In the genomic region with DNA sequence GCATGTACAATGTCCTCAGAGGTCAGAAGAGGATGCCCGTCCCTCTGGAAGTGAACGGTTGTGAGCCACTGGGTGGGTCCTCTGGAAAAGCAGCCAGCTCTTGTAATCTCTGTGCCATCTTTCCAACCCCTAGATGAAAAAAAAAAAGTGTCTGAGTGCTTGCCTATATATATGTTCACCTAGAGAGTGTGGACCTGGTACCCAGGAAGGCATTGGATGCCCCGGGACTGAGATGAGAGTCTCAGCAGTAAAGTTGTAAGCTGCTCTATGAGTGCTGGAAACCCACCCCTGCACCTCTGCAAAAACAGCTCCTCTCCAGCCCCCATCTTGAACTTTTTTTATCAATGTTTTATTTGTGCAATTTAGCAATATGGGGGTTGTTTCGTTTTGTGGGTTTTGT, we compare ENCODE assay signal across 15 mouse cellular contexts. TPM values are rescaled to one million over a fixed set of nuclear protein-coding genes. Genes with fewer than 3 reads are reported as not detected.
DNase-seq lines count a peak whose midpoint lies in the region; ATAC-seq and TF ChIP-seq lines count a peak whose summit lies in the region.
"Had no signal": no experiment of that assay in that cellular context is flagged by ENCODE, and none has a peak within 500 bp of the region (broad histone marks: within the 10 kb centered on the region; RNA-seq: fewer than 3 reads in every experiment).

No protein-coding gene starts in this region.

- no peaks in the 10 kb centered on the region for H3K27me3 ChIP-seq in midbrain, embryonic 11.5 days (ENCODE audit: control insufficient read depth, insufficient read depth, low read length)
- H3K27me3 ChIP-seq in midbrain, embryonic 14.5 days (ENCODE audit: control insufficient read depth, insufficient read depth, low read length) = no peaks in the 10 kb centered on the region
- H3K27me3 ChIP-seq in myocyte (ENCODE audit: control insufficient read depth, insufficient read depth, insufficient read length) = no peaks in the 10 kb centered on the region
- H3K27me3 ChIP-seq: embryonic facial prominence, embryonic 15.5 days; hindbrain, embryonic 15.5 days; midbrain, embryonic 13.5 days; neural tube, embryonic 12.5 days; Patski had no signal

- H3K27ac ChIP-seq in midbrain, embryonic 11.5 days (ENCODE audit: low read depth, low read length) = no peak overlapping the region
- H3K27ac ChIP-seq in midbrain, embryonic 14.5 days (replicated peaks; ENCODE audit: low read depth, low read length) = no peak overlapping the region
- H3K27ac ChIP-seq: neural tube, embryonic 12.5 days had no signal

- no peak overlapping the region for H3K9ac ChIP-seq in midbrain, embryonic 11.5 days (ENCODE audit: low read length)
- no peak overlapping the region for H3K9ac ChIP-seq in midbrain, embryonic 14.5 days (replicated peaks; ENCODE audit: low read length)
- H3K9ac ChIP-seq: embryonic facial prominence, embryonic 15.5 days; hindbrain, embryonic 15.5 days; neural tube, embryonic 12.5 days had no signal

- peak; percentile 54 for DNase-seq in cerebellum, adult 9-11 months
- no peak for DNase-seq in cerebellum, postnatal 10 days
- DNase-seq in kidney, adult 9 months = peak; percentile 14
- DNase-seq in kidney, postnatal 10 days = no peak
- peak; percentile 56 for DNase-seq in midbrain, embryonic 11.5 days (ENCODE audit: low spot score, missing footprints)
- no peak for DNase-seq in midbrain, embryonic 14.5 days
- DNase-seq in urinary bladder, postnatal 10 days (ENCODE audit: low spot score) = no peak

- ATAC-seq in midbrain, embryonic 11.5 days (ENCODE audit: low FRiP score) = no peak
- no peak for ATAC-seq in midbrain, embryonic 14.5 days (ENCODE audit: low FRiP score, low TSS enrichment)

- H3K36me3 ChIP-seq in midbrain, embryonic 11.5 days (ENCODE audit: control insufficient read depth, insufficient read depth, low read length) = no peaks in the 10 kb centered on the region
- no peaks in the 10 kb centered on the region for H3K36me3 ChIP-seq in midbrain, embryonic 14.5 days (ENCODE audit: control insufficient read depth, insufficient read depth, low read length)
- peaks cover 5% of the 10 kb centered on the region for H3K36me3 ChIP-seq in myocyte (ENCODE audit: control insufficient read depth, insufficient read depth)
- H3K36me3 ChIP-seq: embryonic facial prominence, embryonic 15.5 days; hindbrain, embryonic 15.5 days; midbrain, embryonic 13.5 days; neural tube, embryonic 12.5 days had no signal

- no peak overlapping the region for H3K4me3 ChIP-seq in midbrain, embryonic 11.5 days (ENCODE audit: low read depth, low read length)
- H3K4me3 ChIP-seq in midbrain, embryonic 14.5 days (replicated peaks; ENCODE audit: low read depth, low read length) = no peak overlapping the region
- H3K4me3 ChIP-seq in myocyte = no peak overlapping the region

- H3K4me2 ChIP-seq in midbrain, embryonic 11.5 days = no peak overlapping the region
- H3K4me2 ChIP-seq in midbrain, embryonic 14.5 days (ENCODE audit: low read length) = no peak overlapping the region
- H3K4me2 ChIP-seq in myocyte (ENCODE audit: low read depth) = peak overlapping the region; percentile 71

- no peaks in the 10 kb centered on the region for H3K9me3 ChIP-seq in midbrain, embryonic 11.5 days (ENCODE audit: control insufficient read depth, low read length)
- no peaks in the 10 kb centered on the region for H3K9me3 ChIP-seq in midbrain, embryonic 14.5 days (ENCODE audit: control insufficient read depth, low read length)
- H3K9me3 ChIP-seq: embryonic facial prominence, embryonic 15.5 days; forebrain, embryonic 10.5 days; G1E; hindbrain, embryonic 15.5 days; midbrain, embryonic 13.5 days; neural tube, embryonic 12.5 days had no signal

- no peak for TF ChIP-seq POLR2A in myocyte (IDR thresholded peaks at IDR 0.05; ENCODE audit: insufficient read length, low read depth)

- H3ac ChIP-seq in myocyte (ENCODE audit: control insufficient read depth, insufficient read length) = no peak overlapping the region

- WGBS in midbrain, embryonic 11.5 days = 87% methylated on average over 4 of the region's 4 CpGs
- WGBS in midbrain, embryonic 14.5 days = 81% methylated on average over 4 of the region's 4 CpGs

- peaks cover 36% of the 10 kb centered on the region for H3K79me2 ChIP-seq in myocyte (ENCODE audit: control insufficient read depth, insufficient read depth)

- H3K4me1 ChIP-seq in midbrain, embryonic 11.5 days (ENCODE audit: control insufficient read depth, insufficient read depth, low read length) = peaks cover 8% of the 10 kb centered on the region
- H3K4me1 ChIP-seq in midbrain, embryonic 14.5 days (ENCODE audit: control insufficient read depth, insufficient read depth, low read length) = peaks cover 14% of the 10 kb centered on the region

TF ChIP-seq in myocyte, 11 proteins besides CTCF, POLR2A, EP300 and RAD21:
- TF ChIP-seq MYOD1 (IDR thresholded peaks at IDR 0.05; ENCODE audit: control insufficient read depth in 1 of 3, insufficient read length in 2 of 3, low read depth in 2 of 3) = no peak

RNA-seq across cellular contexts. Expression of gene Cnot1, which starts 1.4 kb away (rescaled TPM):
- polyA plus RNA-seq in midbrain, embryonic 11.5 days (2014; fragmentation: Nextera tagmentation; extraction: Ambion mirVana) = 109 and 111 TPM in 2 replicates
- 50.8 and 76.9 TPM in 2 replicates for polyA plus RNA-seq in midbrain, embryonic 14.5 days (2014; fragmentation: Nextera tagmentation; extraction: Ambion mirVana)
- 32.7 TPM for polyA plus RNA-seq in myocyte (2012; fragmentation: generic; extraction: Trizol)

RNA-seq across cellular contexts. Expression of gene Sap18b, which starts 16.5 kb away (rescaled TPM):
- 398 and 408 TPM in 2 replicates for polyA plus RNA-seq in midbrain, embryonic 11.5 days (2014; fragmentation: Nextera tagmentation; extraction: Ambion mirVana)
- polyA plus RNA-seq in midbrain, embryonic 14.5 days (2014; fragmentation: Nextera tagmentation; extraction: Ambion mirVana) = 225 and 233 TPM in 2 replicates
- polyA plus RNA-seq in myocyte (2012; fragmentation: generic; extraction: Trizol) = 157 TPM

RNA-seq across cellular contexts. Expression of gene Slc38a7, which starts 44.7 kb away (rescaled TPM):
- 16.5 and 17.2 TPM in 2 replicates for polyA plus RNA-seq in midbrain, embryonic 11.5 days (2014; fragmentation: Nextera tagmentation; extraction: Ambion mirVana)
- 27.0 and 27.5 TPM in 2 replicates for polyA plus RNA-seq in midbrain, embryonic 14.5 days (2014; fragmentation: Nextera tagmentation; extraction: Ambion mirVana)
- polyA plus RNA-seq in myocyte (2012; fragmentation: generic; extraction: Trizol) = 46.9 TPM

Comparison
In these comparisons a context has a peak if more than half of its experiments do, and no peak if none do; other contexts are left out.
1. DNase-seq: peak in cerebellum, adult 9-11 months (single experiment), kidney, adult 9 months (single experiment) and midbrain, embryonic 11.5 days (single experiment); none in cerebellum, postnatal 10 days (0 of 2), kidney, postnatal 10 days (single experiment), midbrain, embryonic 14.5 days (single experiment) and urinary bladder, postnatal 10 days (single experiment).